Mouse (Mus musculus): Measurements from ENCODE around the gene Polr2e. TPM values are rescaled to one million over a fixed set of nuclear protein-coding genes. Genes with fewer than 3 reads are reported as not detected.

Polr2e gene
- total and polyA plus RNA-seq, 3 experiments = 105 to 194 (median 127) TPM

DNA sequence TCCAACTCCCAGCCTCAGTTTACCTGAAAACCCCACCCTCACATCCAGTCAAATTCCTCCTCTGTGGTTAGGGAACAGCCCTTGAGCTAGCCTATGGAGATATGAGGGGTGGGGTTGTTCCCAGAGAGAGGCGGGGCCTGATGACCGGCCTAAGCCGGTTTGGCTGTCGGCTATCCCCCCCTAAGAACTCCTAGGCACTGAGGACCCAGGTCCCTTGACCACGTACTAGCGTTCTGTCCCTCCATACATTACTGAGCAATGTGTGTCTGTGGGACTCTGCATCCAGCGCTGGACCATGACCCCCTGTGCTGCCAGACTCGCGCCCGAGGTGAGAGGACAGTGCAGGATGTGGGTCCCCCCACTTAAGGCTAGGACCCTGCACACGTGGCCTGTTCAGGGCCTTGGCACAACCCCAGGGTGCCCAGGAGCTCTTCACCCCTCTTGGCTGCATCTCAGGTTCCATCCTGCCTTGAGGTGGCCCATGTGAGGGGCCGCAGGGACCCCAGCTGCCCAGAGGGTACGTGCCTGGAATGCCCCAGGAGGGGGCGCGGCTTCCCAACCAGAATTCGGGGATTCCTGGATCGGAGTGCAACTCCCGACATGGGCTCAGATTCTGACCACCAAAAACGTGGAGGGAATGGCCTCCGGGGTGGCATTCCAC is 20.0 kb downstream of the Polr2e start:
- Histone ChIP-seq H3K4me3 (replicated peaks in 1 of 3; ENCODE audit: low read depth in 2 of 3, low read length in 2 of 3, poor library complexity in 1 of 3) (no peak overlapping the region), H3K27ac (ENCODE audit: insufficient read depth, low read depth) (no peak overlapping the region), H3K4me2 (ENCODE audit: insufficient read depth, low read depth, poor library complexity, severe bottlenecking) (no peak overlapping the region), H3K9me3 (replicated peaks; ENCODE audit: low read length) (no peaks in the 10 kb centered on the region), H3K4me1 (ENCODE audit: control insufficient read depth in 1 of 2, insufficient read depth in 2 of 2) (peaks cover 24 to 50% of the 10 kb centered on the region in 2 experiments), H3K27me3 (replicated peaks) (no peaks in the 10 kb centered on the region), H3K79me2 (replicated peaks; ENCODE audit: control insufficient read depth, extremely low read depth, insufficient read depth, poor library complexity, severe bottlenecking) (peaks cover 8% of the 10 kb centered on the region), H3K9ac (ENCODE audit: insufficient read depth, low read depth) (no peak overlapping the region), H3K36me3 (replicated peaks in 1 of 2; ENCODE audit: control insufficient read depth in 1 of 2, insufficient read depth in 1 of 2, low read length in 1 of 2) (peaks cover 30 to 64% of the 10 kb centered on the region in 2 experiments)
- no peak for DNase-seq (ENCODE audit: extremely low read depth)
- TF ChIP-seq MYC (IDR thresholded peaks at IDR 0.05; ENCODE audit: low read depth, low read length) (no peak), POLR2A (IDR thresholded peaks at IDR 0.05; ENCODE audit: low read depth, low read length) (no peak), ZNF384 (IDR thresholded peaks at IDR 0.05; ENCODE audit: low read depth, low read length) (no peak), ETS1 (conservative IDR thresholded peaks at IDR 0.05; ENCODE audit: low read depth, low read length) (no peak), ZC3H11A (IDR thresholded peaks at IDR 0.05; ENCODE audit: low read depth, low read length) (no peak), TCF12 (IDR thresholded peaks at IDR 0.05; ENCODE audit: low read depth, low read length) (no peak), JUND (conservative IDR thresholded peaks at IDR 0.05; ENCODE audit: low read depth, low read length) (no peak), RCOR1 (conservative IDR thresholded peaks at IDR 0.05; ENCODE audit: low read depth, low read length) (no peak), RAD21 (IDR thresholded peaks at IDR 0.05; ENCODE audit: low read depth, low read length) (no peak), SMC3 (IDR thresholded peaks at IDR 0.05; ENCODE audit: low read depth, low read length) (no peak), ELF1 (IDR thresholded peaks at IDR 0.05; ENCODE audit: low read depth, low read length) (no peak), KAT2A (IDR thresholded peaks at IDR 0.05; ENCODE audit: insufficient replicate concordance, low read length) (no peak), SIN3A (IDR thresholded peaks at IDR 0.05; ENCODE audit: low read length) (no peak), CHD1 (IDR thresholded peaks at IDR 0.05; ENCODE audit: low read depth, low read length) (no peak)
- dilution Hi-C loops (cut with MboI; ENCODE audit: extremely low pct_ligation_motif_present, extremely low pct_unique_long_range_greater_than_20kb, low sequenced_read_pairs) (no loop called here), in situ Hi-C loops (cut with MboI; ENCODE audit: low pct_ligation_motif_present, low pct_unique_long_range_greater_than_20kb, low sequenced_read_pairs) (no loop called here)

DNA sequence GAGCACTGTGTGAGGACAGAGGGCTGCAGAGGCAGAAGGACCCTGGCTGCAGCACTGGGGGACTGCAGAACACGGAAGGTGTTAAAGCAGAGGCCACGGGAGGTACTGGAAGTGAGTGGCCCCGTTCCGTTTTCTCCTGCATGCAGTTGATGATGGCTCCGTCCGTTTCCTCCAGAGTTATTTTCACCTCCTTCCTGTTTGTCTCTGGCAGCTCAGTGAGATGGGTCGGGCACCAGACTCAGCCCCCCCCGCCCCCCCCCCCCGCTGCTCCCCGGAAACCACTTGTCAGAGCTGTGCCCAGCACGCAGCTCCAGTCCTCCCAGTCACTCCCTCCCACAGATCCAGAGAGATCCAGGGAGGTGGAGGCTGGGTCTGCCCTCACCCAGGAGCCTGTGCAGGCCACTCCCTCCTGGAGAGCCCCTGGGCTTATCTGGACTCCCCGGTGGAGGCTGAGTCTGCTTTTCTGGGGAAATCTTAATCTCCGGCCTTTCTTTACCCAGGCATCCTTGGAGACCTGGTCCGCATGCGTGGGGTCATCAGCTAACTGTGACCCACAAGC is 20.8 kb downstream of the Polr2e start:
- Histone ChIP-seq H3K27me3 (replicated peaks) (no peaks in the 10 kb centered on the region), H3K4me2 (ENCODE audit: insufficient read depth, low read depth, poor library complexity, severe bottlenecking) (peak overlapping the region; percentile 0; the same call in 1 of the 2 replicates), H3K4me1 (ENCODE audit: control insufficient read depth in 1 of 2, insufficient read depth in 2 of 2) (peaks cover 18 to 43% of the 10 kb centered on the region in 2 experiments), H3K36me3 (replicated peaks in 1 of 2; ENCODE audit: control insufficient read depth in 1 of 2, insufficient read depth in 1 of 2, low read length in 1 of 2) (peaks cover 36 to 69% of the 10 kb centered on the region in 2 experiments), H3K9ac (ENCODE audit: insufficient read depth, low read depth) (no peak overlapping the region), H3K4me3 (replicated peaks in 1 of 3; ENCODE audit: low read depth in 2 of 3, low read length in 2 of 3, poor library complexity in 1 of 3) (no peak overlapping the region), H3K79me2 (replicated peaks; ENCODE audit: control insufficient read depth, extremely low read depth, insufficient read depth, poor library complexity, severe bottlenecking) (peaks cover 8% of the 10 kb centered on the region), H3K9me3 (replicated peaks; ENCODE audit: low read length) (no peaks in the 10 kb centered on the region), H3K27ac (ENCODE audit: insufficient read depth, low read depth) (no peak overlapping the region)
- dilution Hi-C loops (cut with MboI; ENCODE audit: extremely low pct_ligation_motif_present, extremely low pct_unique_long_range_greater_than_20kb, low sequenced_read_pairs) (no loop called here), in situ Hi-C loops (cut with MboI; ENCODE audit: low pct_ligation_motif_present, low pct_unique_long_range_greater_than_20kb, low sequenced_read_pairs) (no loop called here)
- DNase-seq (ENCODE audit: extremely low read depth) = no peak
- TF ChIP-seq MAFK (IDR thresholded peaks at IDR 0.05; ENCODE audit: insufficient replicate concordance, low read length) (no peak), PAX5 (IDR thresholded peaks at IDR 0.05; ENCODE audit: low read length) (no peak), EP300 (IDR thresholded peaks at IDR 0.05; ENCODE audit: low read length) (no peak), MAZ (IDR thresholded peaks at IDR 0.05; ENCODE audit: low read depth, low read length) (no peak), NELFE (IDR thresholded peaks at IDR 0.05; ENCODE audit: low read depth, low read length) (no peak), SIN3A (IDR thresholded peaks at IDR 0.05; ENCODE audit: low read length) (no peak), TBP (conservative IDR thresholded peaks at IDR 0.05; ENCODE audit: low read depth, low read length) (no peak), BHLHE40 (IDR thresholded peaks at IDR 0.05; ENCODE audit: low read depth, low read length) (no peak)
